Mouse (Mus musculus) bone marrow, adult 2 months (tissue): ENCODE results near the gene BC051142. TPM values are rescaled to one million over a fixed set of nuclear protein-coding genes. Genes with fewer than 3 reads are reported as not detected.

Experiments used
- H3K27ac ChIP-seq: fragments of 200-500 bp; 2 replicates; pipeline ENCODE4 v1.5.1; 2012; ENCODE audit warnings: low read depth, mild to moderate bottlenecking, control low read depth, inconsistent platforms, low read length; ENCODE audit not compliant: control insufficient read depth, poor library complexity, insufficient read depth
- H3K4me1 ChIP-seq: fragments of 200-500 bp; 2 replicates; pipeline ENCODE4 v1.6.1; 2011; ENCODE audit warnings: low read length; ENCODE audit not compliant: control insufficient read depth, insufficient read depth
- H3K4me3 ChIP-seq: fragments of 200-500 bp; replicated peaks from 2 replicates; pipeline ENCODE3; 2011; ENCODE audit warnings: mild to moderate bottlenecking, low read depth, low read length, control low read depth; ENCODE audit not compliant: control insufficient read depth
- CTCF ChIP-seq: fragments of 200-500 bp; IDR thresholded peaks from 2 replicates; pipeline ENCODE4 v1.5.1; 2011; ENCODE audit warnings: low read length, control low read depth; ENCODE audit not compliant: control insufficient read depth, insufficient read depth
- POLR2A ChIP-seq: fragments of 200-500 bp; IDR thresholded peaks from 2 replicates; pipeline ENCODE4 v1.6.1; 2011; ENCODE audit warnings: low read depth, mild to moderate bottlenecking, control low read depth, low read length, borderline replicate concordance; ENCODE audit not compliant: control insufficient read depth
- WGBS: fragments of 180-500 bp; shearing (Covaris S2); methylation state at CpG from one replicate; pipeline ENCODE4 v1.1.7; 2018; 5-methylcytosine and 5-hydroxymethylcytosine counted together
- polyA plus RNA-seq: library from polyadenylated mRNA; stranded (reverse); fragments of >200 nt; gene quantifications from 2 replicates; pipeline ENCODE4 v1.2.4, GENCODE M21; 2011; ENCODE audit warnings: low replicate concordance; ENCODE audit not compliant: missing spikeins, insufficient read depth, insufficient read length

The BC051142 gene
- 0.92 and 3.7 TPM in 2 replicates for polyA plus RNA-seq

DNA sequence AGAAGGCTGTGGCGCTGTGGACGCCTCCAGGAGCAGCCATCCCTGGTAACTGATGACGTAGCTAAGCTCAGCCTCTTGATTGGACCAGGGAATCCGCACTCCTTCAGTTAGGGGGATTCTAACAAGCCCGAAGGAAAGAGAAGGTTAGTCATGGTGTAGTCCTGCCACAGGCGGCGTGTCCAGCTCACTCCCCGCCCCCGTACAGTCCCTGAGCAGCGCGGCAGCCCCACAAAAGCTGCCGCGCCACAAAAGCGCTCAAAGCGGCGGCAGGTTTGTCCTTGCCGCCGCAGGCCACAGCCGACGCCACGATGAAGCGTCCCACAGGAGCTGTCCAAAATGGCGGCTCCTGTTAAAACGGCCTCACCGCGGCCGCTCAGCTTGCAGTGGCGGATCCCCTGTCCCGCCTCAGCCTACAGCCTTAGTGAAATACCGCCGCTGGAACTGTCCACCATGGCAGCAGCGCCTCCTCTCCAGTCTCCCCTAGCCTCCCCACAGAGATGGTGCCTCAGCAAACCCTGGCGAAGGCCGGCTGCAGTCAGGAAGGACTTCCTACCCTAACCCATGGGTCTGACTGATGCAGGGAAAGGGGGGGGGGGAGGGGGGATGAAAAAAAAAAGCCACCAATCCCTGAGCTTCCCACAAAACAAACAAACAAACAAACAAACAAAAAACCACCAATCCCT is at the start of gene BC051142:
BC051142 (plus strand) TSS at position 110 of the 683 bp plus-strand sequence.
- TF ChIP-seq CTCF (no peak), POLR2A (peak; percentile 59; the same call in 1 of the 2 replicates)
- Histone ChIP-seq H3K27ac (peak within 1 kb of the TSS; percentile 89), H3K4me1 (no peaks in the 10 kb centered on the region), H3K4me3 (peak within 1 kb of the TSS; percentile 63)
- 4% methylated on average over 34 of the region's 34 CpGs for WGBS

GRCm38 (mm10) chr17:34349429-34349828 is 49.2 kb upstream of the BC051142 start:
- H3K4me3 ChIP-seq: no peak overlapping the region
- TF ChIP-seq POLR2A: no peak
- peak; percentile 72 for TF ChIP-seq CTCF
- WGBS: 0% methylated on average over 4 of the region's 4 CpGs
- no peak overlapping the region for H3K27ac ChIP-seq
- peaks cover 8% of the 10 kb centered on the region for H3K4me1 ChIP-seq

DNA sequence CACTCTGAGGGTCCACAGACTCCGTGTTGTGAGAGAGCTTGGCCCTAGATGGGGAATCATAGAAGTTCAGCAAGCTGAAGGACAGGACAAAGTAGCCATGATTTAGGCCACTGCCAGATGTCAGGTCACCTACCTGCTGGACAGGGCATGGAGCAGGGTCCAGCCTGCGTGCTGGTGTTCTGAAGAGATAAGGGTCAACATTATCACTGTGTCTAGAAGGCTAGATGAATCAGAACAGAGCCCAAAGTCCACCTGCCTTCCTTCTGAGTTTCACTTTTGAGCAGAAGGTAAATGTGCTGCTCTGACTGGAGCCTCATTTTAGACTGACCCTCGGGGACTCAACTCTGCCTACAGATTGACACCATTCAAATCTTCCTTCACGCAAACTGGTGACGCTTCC is 44.1 kb upstream of the BC051142 start, which contains the start of gene Btnl2:
Btnl2 (plus strand) TSS at position 284 of the 400 bp plus-strand sequence.
- peaks cover 11% of the 10 kb centered on the region for H3K4me1 ChIP-seq
- peak within 1 kb of the TSS; percentile 3 for H3K4me3 ChIP-seq
- 68% methylated on average over 5 of the region's 5 CpGs for WGBS
- TF ChIP-seq CTCF: no peak
- TF ChIP-seq POLR2A: no peak
- H3K27ac ChIP-seq: peak within 1 kb of the TSS; percentile 89

GRCm38 (mm10) chr17:34354940-34355339 is 43.7 kb upstream of the BC051142 start:
- WGBS: 6% methylated on average over 1 of the region's 1 CpGs
- TF ChIP-seq CTCF (no peak), POLR2A (no peak)
- peak overlapping the region; percentile 89 for H3K27ac ChIP-seq
- peaks cover 11% of the 10 kb centered on the region for H3K4me1 ChIP-seq
- no peak overlapping the region for H3K4me3 ChIP-seq

DNA sequence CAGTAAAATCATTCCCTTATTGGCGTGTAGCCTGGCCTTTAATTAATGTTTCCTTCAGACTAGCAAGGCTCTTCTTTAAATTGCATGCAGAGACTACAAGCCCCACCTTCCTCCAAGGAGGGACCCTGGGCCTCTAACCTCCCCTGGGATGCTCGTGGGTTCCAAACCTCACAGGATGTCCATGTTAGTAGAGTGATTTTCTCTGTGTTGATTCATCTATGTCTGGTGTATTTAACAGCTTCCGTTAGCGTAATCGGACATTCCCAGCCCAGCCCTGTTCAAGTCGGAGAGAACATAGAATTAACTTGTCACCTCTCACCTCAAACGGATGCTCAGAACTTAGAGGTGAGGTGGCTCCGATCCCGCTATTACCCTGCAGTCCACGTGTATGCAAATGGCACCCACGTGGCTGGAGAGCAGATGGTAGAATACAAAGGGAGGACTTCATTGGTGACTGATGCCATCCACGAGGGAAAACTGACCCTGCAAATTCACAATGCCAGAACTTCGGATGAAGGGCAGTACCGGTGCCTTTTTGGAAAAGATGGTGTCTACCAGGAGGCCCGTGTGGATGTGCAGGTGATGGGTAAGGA is 35.6 kb upstream of the BC051142 start:
- no peak overlapping the region for H3K4me3 ChIP-seq
- WGBS: 78% methylated on average over 15 of the region's 15 CpGs
- no peak overlapping the region for H3K27ac ChIP-seq
- H3K4me1 ChIP-seq: peaks cover 2% of the 10 kb centered on the region; the same call in 1 of the 2 replicates
- TF ChIP-seq POLR2A: no peak
- TF ChIP-seq CTCF: no peak

DNA sequence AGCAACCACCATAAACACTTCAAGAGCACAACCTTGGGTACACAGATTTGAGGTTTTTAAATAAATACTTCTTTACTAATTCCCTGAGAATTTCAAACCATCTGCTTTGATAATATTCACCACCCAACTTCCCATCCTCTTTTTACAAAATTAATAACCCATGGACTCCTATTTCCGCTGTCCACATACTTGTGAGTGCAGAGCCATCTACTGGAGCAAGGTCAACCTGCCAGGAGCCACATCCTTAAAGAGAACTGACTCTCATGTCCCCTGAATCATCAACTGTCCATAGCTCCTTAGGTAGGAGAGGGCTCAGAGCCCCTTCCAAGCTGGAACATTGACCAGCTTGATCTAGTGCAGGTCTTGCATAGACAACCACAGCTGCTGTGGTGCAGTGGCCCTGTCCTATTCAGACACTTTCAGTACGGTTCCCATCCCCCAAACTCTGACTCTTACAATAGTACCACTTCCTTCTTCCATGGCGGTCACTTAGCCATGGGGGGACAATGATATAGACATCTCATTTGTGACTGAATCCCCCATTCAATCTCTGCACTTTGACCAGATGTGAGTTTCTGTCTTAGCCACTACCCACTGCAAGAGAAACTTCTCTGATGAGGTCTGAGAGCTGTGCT is 34.8 kb upstream of the BC051142 start:
- Histone ChIP-seq H3K27ac (no peak overlapping the region), H3K4me1 (peaks cover 2% of the 10 kb centered on the region; the same call in 1 of the 2 replicates), H3K4me3 (no peak overlapping the region)
- WGBS: 39% methylated on average over 3 of the region's 3 CpGs
- TF ChIP-seq CTCF (no peak), POLR2A (no peak)

GRCm38 (mm10) chr17:34365031-34365430 is 33.6 kb upstream of the BC051142 start:
- TF ChIP-seq POLR2A (no peak), CTCF (no peak)
- Histone ChIP-seq H3K4me1 (peaks cover 2% of the 10 kb centered on the region; the same call in 1 of the 2 replicates), H3K27ac (no peak overlapping the region), H3K4me3 (no peak overlapping the region)
- 71% methylated on average over 10 of the region's 10 CpGs for WGBS

DNA sequence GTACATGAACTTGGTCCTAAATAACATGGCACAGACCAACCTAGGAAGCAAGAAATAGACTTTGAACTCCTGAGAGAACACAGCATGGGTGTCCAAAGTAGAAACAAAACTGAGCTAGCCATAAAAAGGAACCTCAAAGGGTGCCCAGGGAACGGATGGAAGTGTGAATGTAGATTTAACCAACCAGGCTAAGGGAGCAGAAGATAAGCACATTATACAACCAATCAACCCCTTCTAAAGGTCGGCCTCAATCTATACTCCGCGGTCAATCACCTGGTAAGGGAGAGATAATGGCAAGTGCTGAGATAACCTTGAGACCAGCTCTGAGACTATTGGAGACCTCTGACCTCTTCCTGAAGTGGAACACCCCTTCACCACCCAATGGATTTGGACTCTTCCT is 28.1 kb upstream of the BC051142 start:
- Histone ChIP-seq H3K27ac (no peak overlapping the region), H3K4me3 (no peak overlapping the region), H3K4me1 (no peaks in the 10 kb centered on the region; the same call in 1 of the 2 replicates)
- no peak for TF ChIP-seq CTCF
- no peak for TF ChIP-seq POLR2A
- 74% methylated on average over 4 of the region's 4 CpGs for WGBS
